Mouse (Mus musculus) hindbrain, embryonic 16.5 days (tissue): ENCODE measurements at regions not wholly inside any gene's neighbourhood (a gene's known extent, or its start where the extent isn't known, plus 50 kb on each side); places are given as distances from the start of the nearest gene placed in this dataset.

Source experiments
- ATAC-seq: fragments of 200-750 bp; cut with Nextera tagmentation; 2 replicates; pipeline ENCODE4 v1.8.0; 2017; ENCODE audit warnings: moderate TSS enrichment, moderate library complexity
- H3K27ac ChIP-seq: fragments of 300-500 bp; sonication (generic); 2 replicates; pipeline ENCODE4 v1.5.1; 2014; ENCODE audit warnings: low read depth, mild to moderate bottlenecking, control low read depth, low read length, moderate library complexity
- H3K27me3 ChIP-seq: fragments of 300-500 bp; sonication (generic); replicated peaks from 2 replicates; pipeline ENCODE4 v1.6.1; 2014; ENCODE audit warnings: low read length; ENCODE audit not compliant: control insufficient read depth, insufficient read depth
- H3K36me3 ChIP-seq: fragments of 300-500 bp; sonication (generic); 2 replicates; pipeline ENCODE4 v1.6.1; 2014; ENCODE audit warnings: mild to moderate bottlenecking, low read length, moderate library complexity, mixed read lengths; ENCODE audit not compliant: control insufficient read depth, insufficient read depth
- H3K4me1 ChIP-seq: fragments of 300-500 bp; sonication (generic); 2 replicates; pipeline ENCODE4 v1.6.1; 2014; ENCODE audit warnings: low read depth, low read length; ENCODE audit not compliant: control insufficient read depth, insufficient read depth
- H3K4me2 ChIP-seq: fragments of 300-500 bp; sonication (generic); 2 replicates; pipeline ENCODE4 v1.6.1; 2014; ENCODE audit warnings: mild to moderate bottlenecking, low read length, control low read depth, moderate library complexity
- H3K4me3 ChIP-seq: fragments of 300-500 bp; sonication (generic); 2 replicates; pipeline ENCODE4 v1.5.1; 2014; ENCODE audit warnings: mild to moderate bottlenecking, low read length, control low read depth, moderate library complexity
- H3K9ac ChIP-seq: fragments of 300-500 bp; sonication (generic); 2 replicates; pipeline ENCODE4 v1.6.1; 2014; ENCODE audit warnings: low read depth, mild to moderate bottlenecking, control low read depth, low read length, moderate library complexity
- H3K9me3 ChIP-seq: fragments of 300-500 bp; sonication (generic); 2 replicates; pipeline ENCODE4 v1.6.1; 2014; ENCODE audit warnings: mild to moderate bottlenecking, low read length, moderate library complexity; ENCODE audit not compliant: control insufficient read depth
- WGBS: fragments of 180-500 bp; shearing (Covaris S2); extraction: QIAGEN DNeasy Blood & Tissue Kit; methylation state at CpG from one replicate; pipeline ENCODE4 v1.1.7; 2014; 5-methylcytosine and 5-hydroxymethylcytosine counted together

DNA sequence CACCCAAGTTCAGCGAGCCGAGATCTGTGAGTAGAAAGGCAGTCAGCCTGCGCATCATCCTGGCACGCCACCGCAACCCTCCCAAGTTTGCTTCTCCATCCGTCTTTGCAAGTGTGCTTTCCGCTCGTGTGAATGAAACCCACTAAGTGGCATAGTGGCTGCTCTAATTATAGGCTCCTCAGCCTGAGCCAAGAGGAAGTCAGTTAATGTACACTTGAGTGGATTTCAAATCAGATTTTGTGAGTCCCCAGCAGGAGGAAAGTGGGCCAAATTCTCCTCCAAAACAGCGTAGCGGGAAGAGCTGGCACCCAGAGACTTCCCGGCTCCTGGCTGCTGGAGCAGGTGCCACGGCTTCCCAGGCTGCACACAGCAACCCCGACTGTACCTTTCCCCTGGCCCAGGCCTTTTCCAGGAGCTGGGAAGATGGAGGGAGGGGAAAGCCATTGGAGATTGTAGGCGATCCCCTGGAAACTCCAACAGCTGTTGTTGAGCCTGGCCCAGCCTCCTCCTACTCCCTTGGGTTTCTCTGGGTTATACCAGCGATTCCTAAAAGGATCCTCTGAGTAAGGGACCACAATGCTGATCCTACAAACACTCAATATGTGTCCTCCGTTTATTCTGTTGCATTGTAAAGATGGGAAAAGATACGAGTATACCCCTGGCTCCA is 158.3 kb downstream of the Cryba4 start:
- peak; percentile 65; the same call in 1 of the 2 replicates for ATAC-seq
- H3K4me1 ChIP-seq: peaks cover 19% of the 10 kb centered on the region
- H3K27me3 ChIP-seq: no peaks in the 10 kb centered on the region
- H3K36me3 ChIP-seq: no peaks in the 10 kb centered on the region
- no peaks in the 10 kb centered on the region for H3K9me3 ChIP-seq
- peak overlapping the region; percentile 49 for H3K27ac ChIP-seq
- H3K4me2 ChIP-seq: no peak overlapping the region
- H3K9ac ChIP-seq: no peak overlapping the region
- no peak overlapping the region for H3K4me3 ChIP-seq
- 50% methylated on average over 17 of the region's 17 CpGs for WGBS

DNA sequence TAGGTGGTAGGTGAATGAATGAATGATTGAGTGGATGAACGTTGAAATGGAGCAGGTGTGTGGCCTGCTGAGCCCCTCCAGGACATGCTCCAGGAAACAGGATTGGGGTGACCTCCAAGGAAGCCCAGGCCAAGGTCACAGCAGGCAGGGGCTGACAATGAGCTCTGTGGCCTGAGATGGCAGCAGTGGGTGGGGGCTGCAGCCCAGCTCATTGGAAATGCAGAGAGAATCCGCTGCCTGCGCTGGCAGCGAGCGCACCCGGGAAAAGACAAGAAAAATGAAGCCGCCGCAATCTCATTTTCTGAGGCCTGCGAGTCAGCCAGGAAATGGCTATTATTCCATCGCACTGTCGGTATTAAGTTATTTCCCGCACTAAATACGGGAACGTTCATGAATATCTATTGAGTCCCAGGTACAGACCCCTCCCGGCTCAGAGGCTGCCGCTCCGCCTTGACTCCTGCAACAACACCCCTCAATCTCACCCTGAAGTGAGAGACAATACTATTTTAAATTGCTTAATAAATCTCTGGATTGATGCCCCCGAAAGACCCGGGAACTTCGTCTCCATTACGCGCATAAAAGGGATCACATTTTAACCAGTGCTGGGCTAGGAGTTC is 153.7 kb downstream of the Cryba4 start:
- 25% methylated on average over 22 of the region's 22 CpGs for WGBS
- Histone ChIP-seq H3K36me3 (no peaks in the 10 kb centered on the region), H3K27ac (peak overlapping the region; percentile 48; the same call in 1 of the 2 replicates), H3K9ac (peak overlapping the region; percentile 41; the same call in 1 of the 2 replicates), H3K9me3 (no peaks in the 10 kb centered on the region), H3K4me2 (peak overlapping the region; percentile 32), H3K4me1 (peaks cover 16% of the 10 kb centered on the region), H3K27me3 (no peaks in the 10 kb centered on the region), H3K4me3 (no peak overlapping the region)
- ATAC-seq: peak; percentile 66; the same call in 1 of the 2 replicates

DNA sequence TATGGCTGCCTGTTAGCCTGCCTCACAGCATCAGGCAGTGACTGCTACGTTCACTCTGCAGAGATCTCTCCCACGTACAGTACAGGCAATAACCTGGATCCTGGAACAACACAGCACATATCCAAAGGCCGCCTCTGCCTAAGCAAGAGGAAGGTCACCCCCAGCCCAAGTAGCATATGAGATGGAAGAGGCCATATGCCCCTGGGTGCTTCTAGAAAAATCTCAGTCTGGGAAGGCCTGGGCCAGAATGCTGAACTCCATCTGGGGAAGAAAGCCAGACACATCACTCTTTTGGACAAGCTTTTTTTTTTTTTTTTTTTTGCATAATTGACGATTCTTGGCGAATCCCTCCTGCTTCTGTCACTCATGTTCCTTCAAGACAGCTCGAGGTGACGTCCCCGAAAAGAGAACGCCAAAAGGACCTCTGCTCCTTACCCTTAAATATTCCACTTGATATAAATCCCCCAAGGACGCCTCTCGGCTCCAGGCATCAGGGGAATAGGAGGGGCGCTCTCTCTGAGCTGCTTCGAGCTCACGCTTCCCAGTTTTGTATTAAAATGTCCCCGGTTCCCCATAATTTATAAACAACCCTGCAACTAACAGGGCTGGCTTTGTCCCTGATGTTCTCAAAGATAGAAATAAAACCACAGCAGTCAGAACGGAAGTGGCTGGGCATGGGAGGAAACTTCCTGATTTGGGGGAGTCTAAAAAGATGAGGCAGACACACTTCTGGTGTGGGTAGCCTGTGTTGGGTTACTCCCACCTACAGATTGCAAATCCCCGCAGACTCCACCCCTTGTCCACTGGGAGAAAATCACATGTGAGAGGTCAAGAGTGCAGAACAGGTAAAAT is 150.4 kb downstream of the Cryba4 start:
- H3K36me3 ChIP-seq: no peaks in the 10 kb centered on the region
- peaks cover 10% of the 10 kb centered on the region for H3K4me1 ChIP-seq
- no peak overlapping the region for H3K4me3 ChIP-seq
- H3K9ac ChIP-seq: no peak overlapping the region
- ATAC-seq: no peak
- no peak overlapping the region for H3K4me2 ChIP-seq
- H3K27me3 ChIP-seq: no peaks in the 10 kb centered on the region
- 64% methylated on average over 17 of the region's 17 CpGs for WGBS
- H3K9me3 ChIP-seq: no peaks in the 10 kb centered on the region
- no peak overlapping the region for H3K27ac ChIP-seq

DNA sequence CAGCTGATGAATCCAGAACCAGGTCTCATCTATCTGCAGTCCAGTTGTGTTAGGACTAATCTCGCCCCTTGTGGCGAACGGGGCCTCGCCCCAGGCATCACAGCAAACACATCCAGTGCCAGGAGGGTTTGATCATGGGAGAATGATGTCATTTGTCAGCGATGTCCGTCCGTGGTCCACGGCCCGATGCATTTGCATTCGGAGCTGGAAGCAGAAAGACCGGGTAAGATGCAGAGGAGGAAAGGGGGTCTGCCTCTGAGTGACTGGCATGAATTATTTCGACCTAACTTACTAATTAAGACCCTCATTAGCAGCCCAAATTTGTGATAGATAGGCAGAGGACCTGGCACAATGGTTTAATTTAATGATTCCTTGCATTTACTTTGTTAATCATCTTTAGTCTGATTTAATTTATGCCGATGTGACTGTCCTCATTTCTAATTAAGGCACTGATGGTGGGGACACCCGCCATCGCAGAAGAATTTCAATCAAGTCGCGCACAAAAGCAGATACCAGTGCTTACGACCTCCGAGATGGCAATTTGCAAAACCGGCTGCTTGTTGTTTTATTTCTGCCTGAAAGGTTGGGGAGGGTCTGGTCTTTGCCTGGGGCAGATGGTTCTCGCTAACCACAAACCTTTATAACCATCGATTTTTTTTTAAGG is 141.9 kb downstream of the Cryba4 start:
- 25% methylated on average over 22 of the region's 22 CpGs for WGBS
- no peaks in the 10 kb centered on the region for H3K36me3 ChIP-seq
- no peak for ATAC-seq
- no peaks in the 10 kb centered on the region for H3K27me3 ChIP-seq
- H3K9me3 ChIP-seq: no peaks in the 10 kb centered on the region
- H3K4me2 ChIP-seq: no peak overlapping the region
- no peak overlapping the region for H3K27ac ChIP-seq
- no peaks in the 10 kb centered on the region; the same call in 1 of the 2 replicates for H3K4me1 ChIP-seq
- H3K9ac ChIP-seq: no peak overlapping the region
- no peak overlapping the region for H3K4me3 ChIP-seq

DNA sequence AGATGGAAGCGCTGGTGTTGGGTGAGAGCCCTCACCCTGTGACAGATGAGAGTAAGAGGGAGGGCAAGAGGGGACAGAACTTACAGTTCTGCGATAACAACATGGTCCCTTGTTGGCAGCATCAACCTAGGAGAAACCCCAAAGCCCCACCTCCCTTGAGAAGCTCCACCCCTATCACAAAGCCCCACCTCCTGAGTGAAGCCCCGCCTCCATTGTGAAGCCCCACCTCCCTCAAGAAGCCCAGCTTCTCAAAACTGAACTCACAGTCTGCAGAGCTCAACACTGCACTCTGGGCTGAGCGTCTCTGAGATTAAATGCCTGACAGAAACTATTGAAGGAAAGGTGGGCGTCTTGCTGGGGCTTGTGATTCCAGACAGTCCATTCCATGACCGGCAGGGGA is 131.6 kb downstream of the Cryba4 start:
- no peaks in the 10 kb centered on the region for H3K9me3 ChIP-seq
- H3K4me1 ChIP-seq: peaks cover 9% of the 10 kb centered on the region; the same call in 1 of the 2 replicates
- ATAC-seq: no peak
- WGBS: 65% methylated on average over 6 of the region's 6 CpGs
- H3K9ac ChIP-seq: no peak overlapping the region
- no peak overlapping the region for H3K27ac ChIP-seq
- no peaks in the 10 kb centered on the region for H3K36me3 ChIP-seq
- no peak overlapping the region for H3K4me3 ChIP-seq
- no peak overlapping the region for H3K4me2 ChIP-seq
- no peaks in the 10 kb centered on the region; the same call in 1 of the 2 replicates for H3K27me3 ChIP-seq

DNA sequence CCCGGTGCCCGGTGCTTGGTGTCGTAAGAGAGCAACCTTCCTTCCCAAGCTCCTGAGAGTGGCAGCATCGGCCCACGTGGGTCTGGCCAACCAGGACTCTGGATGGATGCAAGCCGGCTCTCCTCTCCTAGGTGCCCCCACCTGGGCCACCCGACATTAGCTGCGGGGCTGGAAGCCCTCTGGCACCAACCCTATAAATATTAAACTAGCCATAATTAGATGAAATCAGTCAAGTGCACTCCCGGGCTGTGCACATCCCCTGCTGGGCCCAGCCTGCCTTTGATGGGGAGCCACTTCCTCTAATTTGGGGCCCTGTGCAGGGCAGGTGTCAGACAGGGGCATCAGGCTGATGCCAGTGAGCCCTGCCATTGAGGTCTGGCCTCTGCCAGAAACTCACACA is 130.8 kb downstream of the Cryba4 start:
- Histone ChIP-seq H3K4me2 (no peak overlapping the region), H3K27me3 (no peaks in the 10 kb centered on the region; the same call in 1 of the 2 replicates), H3K9ac (no peak overlapping the region), H3K9me3 (no peaks in the 10 kb centered on the region), H3K4me3 (no peak overlapping the region), H3K4me1 (peaks cover 9% of the 10 kb centered on the region; the same call in 1 of the 2 replicates), H3K27ac (no peak overlapping the region), H3K36me3 (no peaks in the 10 kb centered on the region)
- ATAC-seq: peak; percentile 38; the same call in 1 of the 2 replicates
- WGBS: 43% methylated on average over 9 of the region's 9 CpGs

DNA sequence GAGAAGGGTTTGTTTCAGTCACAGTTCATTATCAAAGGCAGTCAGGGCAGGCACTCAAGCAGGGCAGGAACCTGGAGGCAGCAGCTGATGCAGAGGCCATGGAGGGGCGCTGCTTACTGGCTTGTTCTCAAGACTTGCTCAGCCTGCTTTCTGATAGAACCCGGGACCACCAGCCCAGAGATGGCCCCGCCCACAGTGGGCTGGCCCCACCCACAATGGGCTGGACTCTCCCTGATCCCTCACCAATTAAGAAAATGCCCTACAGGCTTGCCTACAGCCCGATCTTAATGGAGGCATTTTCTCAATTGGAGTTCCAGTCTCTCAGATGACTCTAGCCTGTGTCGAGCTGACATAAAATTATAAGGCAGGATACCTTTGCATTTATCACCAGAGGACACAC is 129.7 kb downstream of the Cryba4 start:
- Histone ChIP-seq H3K4me3 (no peak overlapping the region), H3K4me2 (no peak overlapping the region), H3K9me3 (no peaks in the 10 kb centered on the region), H3K9ac (no peak overlapping the region), H3K36me3 (no peaks in the 10 kb centered on the region), H3K27me3 (no peaks in the 10 kb centered on the region; the same call in 1 of the 2 replicates), H3K27ac (no peak overlapping the region), H3K4me1 (peaks cover 9% of the 10 kb centered on the region; the same call in 1 of the 2 replicates)
- WGBS: 10% methylated on average over 5 of the region's 5 CpGs
- no peak for ATAC-seq

DNA sequence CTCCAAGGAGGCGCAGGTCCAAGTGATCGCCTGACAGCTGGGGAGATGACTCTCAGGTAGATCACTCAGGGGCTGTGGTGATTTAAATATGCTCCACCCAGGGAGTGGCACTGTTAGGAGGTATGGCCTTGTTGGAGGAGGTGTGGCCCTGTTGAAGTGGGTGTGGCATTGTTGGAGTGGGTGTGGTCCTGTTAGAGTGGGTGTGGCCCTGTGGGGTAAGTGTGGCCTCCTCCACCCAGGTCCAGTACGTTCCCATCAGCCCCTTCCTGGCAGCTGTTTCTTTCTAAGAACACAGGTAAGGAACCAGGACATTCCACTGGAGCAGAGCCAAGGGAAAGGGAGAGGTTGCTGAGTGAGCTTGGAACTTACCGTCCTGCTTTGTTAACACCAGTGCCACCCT is 125.1 kb downstream of the Cryba4 start:
- Histone ChIP-seq H3K4me3 (no peak overlapping the region), H3K27me3 (no peaks in the 10 kb centered on the region; the same call in 1 of the 2 replicates), H3K9me3 (no peaks in the 10 kb centered on the region), H3K36me3 (no peaks in the 10 kb centered on the region), H3K4me2 (no peak overlapping the region), H3K9ac (no peak overlapping the region), H3K4me1 (peaks cover 2% of the 10 kb centered on the region; the same call in 1 of the 2 replicates), H3K27ac (no peak overlapping the region)
- WGBS: 74% methylated on average over 4 of the region's 4 CpGs
- no peak for ATAC-seq
